Comparison of ENCODE assay signal across 38 mouse cellular contexts in genomic region chr10:79221606-79222005, GRCm38 (mm10). TPM values are rescaled to one million over a fixed set of nuclear protein-coding genes. Genes with fewer than 3 reads are reported as not detected.
"Had no signal": no experiment of that assay in that cellular context is flagged by ENCODE, and none has a peak within 500 bp of the region (broad histone marks: within the 10 kb centered on the region; RNA-seq: fewer than 3 reads in every experiment).

No protein-coding gene starts in this region.

- H3K36me3 ChIP-seq: embryonic facial prominence, embryonic 10.5 days; embryonic facial prominence, embryonic 12.5 days; embryonic facial prominence, embryonic 13.5 days; embryonic facial prominence, embryonic 15.5 days; forebrain, embryonic 10.5 days; forebrain, embryonic 12.5 days; forebrain, embryonic 15.5 days; heart, embryonic 10.5 days had no signal

- H3K4me2 ChIP-seq: embryonic facial prominence, embryonic 12.5 days; embryonic facial prominence, embryonic 13.5 days; embryonic facial prominence, embryonic 15.5 days; forebrain, embryonic 12.5 days; forebrain, embryonic 13.5 days; forebrain, embryonic 15.5 days had no signal

- H3K27me3 ChIP-seq: embryonic facial prominence, embryonic 12.5 days; embryonic facial prominence, embryonic 13.5 days; embryonic facial prominence, embryonic 15.5 days; forebrain, embryonic 12.5 days; forebrain, embryonic 13.5 days; forebrain, embryonic 15.5 days had no signal

- H3K4me1 ChIP-seq: embryonic facial prominence, embryonic 10.5 days; embryonic facial prominence, embryonic 12.5 days; embryonic facial prominence, embryonic 13.5 days; embryonic facial prominence, embryonic 15.5 days; forebrain, embryonic 10.5 days; forebrain, embryonic 12.5 days; forebrain, embryonic 13.5 days; forebrain, embryonic 15.5 days; heart, embryonic 10.5 days had no signal

- DNase-seq: cerebellum, adult 8-10 months; cerebellum, adult 9-10 months; cerebellum, adult 9-11 months; cerebellum, postnatal 10 days; cerebellum, postnatal 14 days; cerebellum, postnatal 25 days; cerebellum, postnatal 36 days; embryo, embryonic 11 days; forebrain, postnatal 0 days; gastrocnemius, adult 2 months; gastrocnemius, postnatal 10 days; gastrocnemius, postnatal 25 days; gastrocnemius, postnatal 36 days; heart, adult 18-20 months; heart, adult 2 months had no signal

- H3K9me3 ChIP-seq: embryonic facial prominence, embryonic 12.5 days; embryonic facial prominence, embryonic 13.5 days; embryonic facial prominence, embryonic 15.5 days; forebrain, embryonic 10.5 days; forebrain, embryonic 12.5 days; forebrain, embryonic 13.5 days; forebrain, embryonic 15.5 days; heart, embryonic 10.5 days had no signal

- H3K27ac ChIP-seq: embryonic facial prominence, embryonic 10.5 days; embryonic facial prominence, embryonic 12.5 days; embryonic facial prominence, embryonic 13.5 days; embryonic facial prominence, embryonic 15.5 days; forebrain, embryonic 10.5 days; forebrain, embryonic 12.5 days; forebrain, embryonic 13.5 days; forebrain, embryonic 15.5 days; gastrocnemius, adult 2 months; heart, adult 2 months; heart, embryonic 10.5 days had no signal

- ATAC-seq: forebrain, embryonic 13.5 days; forebrain, embryonic 14.5 days; forebrain, embryonic 15.5 days; forebrain, embryonic 16.5 days; forebrain, postnatal 0 days had no signal

- H3K9ac ChIP-seq: embryonic facial prominence, embryonic 12.5 days; embryonic facial prominence, embryonic 13.5 days; embryonic facial prominence, embryonic 15.5 days; forebrain, embryonic 12.5 days; forebrain, embryonic 13.5 days; forebrain, embryonic 15.5 days; forebrain, postnatal 0 days had no signal

- H3K4me3 ChIP-seq: embryonic facial prominence, embryonic 10.5 days; embryonic facial prominence, embryonic 12.5 days; embryonic facial prominence, embryonic 13.5 days; embryonic facial prominence, embryonic 15.5 days; erythroblast, embryonic 14.5 days; forebrain, embryonic 10.5 days; forebrain, embryonic 12.5 days; forebrain, embryonic 13.5 days; forebrain, embryonic 15.5 days; gastrocnemius, adult 2 months; heart, adult 2 months; heart, embryonic 10.5 days had no signal

RNA-seq across cellular contexts. Expression of gene Vmn2r81, which starts 25.9 kb away (rescaled TPM):
- total RNA-seq: common myeloid progenitor, adult 5-6 weeks; forebrain, postnatal 0 days; gastrocnemius, adult 18-20 months; gastrocnemius, adult 2 months; gastrocnemius, adult 8-10 months; gastrocnemius, postnatal 10 days; gastrocnemius, postnatal 25 days; gastrocnemius, postnatal 36 days; gastrocnemius, postnatal 4 days; granulocyte monocyte progenitor cell, adult 5-6 weeks; heart, adult 18-20 months; heart, adult 2 months; heart, adult 8-10 months had no signal
- polyA plus RNA-seq: cortical plate, adult 2 months; embryonic facial prominence, embryonic 10.5 days; embryonic facial prominence, embryonic 11.5 days; embryonic facial prominence, embryonic 12.5 days; embryonic facial prominence, embryonic 13.5 days; embryonic facial prominence, embryonic 14.5 days; embryonic facial prominence, embryonic 15.5 days; erythroblast, embryonic 14.5 days; forebrain, embryonic 10.5 days; forebrain, embryonic 11.5 days; forebrain, embryonic 12.5 days; forebrain, embryonic 13.5 days; forebrain, embryonic 14.5 days; forebrain, embryonic 15.5 days; forebrain, embryonic 16.5 days; forebrain, postnatal 0 days; frontal cortex, adult 2 months; heart, adult 2 months; heart, embryonic 10.5 days had no signal
